In genomic region chr12:77715506-77715905, GRCm38 (mm10) we compare ENCODE assay signal across 20 mouse cellular contexts.
DNase-seq lines count a peak whose midpoint lies in the region; ATAC-seq and TF ChIP-seq lines count a peak whose summit lies in the region.
"Had no signal": no experiment of that assay in that cellular context is flagged by ENCODE, and none has a peak within 500 bp of the region (broad histone marks: within the 10 kb centered on the region; RNA-seq: fewer than 3 reads in every experiment).

No protein-coding gene starts in this region.

- H3K27me3 ChIP-seq in heart, adult 2 months (ENCODE audit: control insufficient read depth, insufficient read depth, low read length): no peaks in the 10 kb centered on the region
- H3K27me3 ChIP-seq in midbrain, embryonic 11.5 days (ENCODE audit: control insufficient read depth, insufficient read depth, low read length): no peaks in the 10 kb centered on the region
- no peaks in the 10 kb centered on the region for H3K27me3 ChIP-seq in midbrain, postnatal 0 days (ENCODE audit: insufficient read depth, low read length)
- no peaks in the 10 kb centered on the region for H3K27me3 ChIP-seq in midbrain, embryonic 13.5 days
- H3K27me3 ChIP-seq: embryonic facial prominence, embryonic 13.5 days; heart, embryonic 15.5 days had no signal

- H3K4me1 ChIP-seq in heart, adult 2 months (ENCODE audit: control insufficient read depth, insufficient read depth, low read length): no peaks in the 10 kb centered on the region
- H3K4me1 ChIP-seq in midbrain, embryonic 11.5 days (ENCODE audit: control insufficient read depth, insufficient read depth, low read length): peaks cover 8% of the 10 kb centered on the region; the same call in 1 of the 2 replicates
- no peaks in the 10 kb centered on the region for H3K4me1 ChIP-seq in midbrain, postnatal 0 days (ENCODE audit: insufficient read depth, low read length)
- peaks cover 18% of the 10 kb centered on the region for H3K4me1 ChIP-seq in midbrain, embryonic 13.5 days (replicated peaks)
- H3K4me1 ChIP-seq: embryonic facial prominence, embryonic 13.5 days; heart, embryonic 15.5 days had no signal

- intact Hi-C loops in heart, adult 2 months (cut with DNase I): no loop called here

- no peak for TF ChIP-seq EP300 in heart, adult 2 months (IDR thresholded peaks at IDR 0.05; ENCODE audit: insufficient read depth, low read depth, low read length)

- TF ChIP-seq CTCF in heart, adult 2 months (IDR thresholded peaks at IDR 0.05): no peak
- no peak for TF ChIP-seq CTCF in midbrain, postnatal 0 days (IDR thresholded peaks at IDR 0.05)

- no peak for ATAC-seq in midbrain, embryonic 11.5 days (ENCODE audit: low FRiP score)
- no peak for ATAC-seq in midbrain, postnatal 0 days (ENCODE audit: low FRiP score)
- no peak for ATAC-seq in midbrain, embryonic 13.5 days
- ATAC-seq: activated CD4-positive, CD25-positive, alpha-beta regulatory T cell, adult 4 months; Patski had no signal

- 71% methylated on average over 7 of the region's 7 CpGs for WGBS in heart, adult 2 months
- WGBS in midbrain, embryonic 11.5 days: 78% methylated on average over 7 of the region's 7 CpGs
- 73% methylated on average over 7 of the region's 7 CpGs for WGBS in midbrain, postnatal 0 days
- WGBS in midbrain, embryonic 13.5 days: 69% methylated on average over 7 of the region's 7 CpGs

- no peak for TF ChIP-seq POLR2A in heart, adult 2 months (IDR thresholded peaks at IDR 0.05; ENCODE audit: insufficient read depth, low read depth, low read length)

- no peak overlapping the region for H3K4me2 ChIP-seq in midbrain, embryonic 11.5 days
- H3K4me2 ChIP-seq in midbrain, postnatal 0 days (ENCODE audit: low read depth, low read length, poor library complexity, severe bottlenecking): no peak overlapping the region
- H3K4me2 ChIP-seq in midbrain, embryonic 13.5 days (replicated peaks): no peak overlapping the region
- H3K4me2 ChIP-seq: embryonic facial prominence, embryonic 13.5 days; heart, embryonic 11.5 days; heart, embryonic 15.5 days; hindbrain, embryonic 14.5 days had no signal

- peak; percentile 6 for DNase-seq in heart, adult 11 months
- no peak for DNase-seq in heart, adult 2 months
- no peak for DNase-seq in midbrain, embryonic 11.5 days (ENCODE audit: low spot score, missing footprints)
- DNase-seq in midbrain, postnatal 0 days (ENCODE audit: low spot score): no peak
- no peak for DNase-seq in Muller cell, postnatal 12 days (ENCODE audit: inconsistent ontology term)
- DNase-seq in layer of hippocampus, adult 9-11 months: no peak
- DNase-seq: adrenal gland, postnatal 14 days; cerebellum, adult 18-20 months; cerebellum, adult 9-11 months; cerebellum, postnatal 36 days; gastrocnemius, postnatal 36 days; heart, adult 18-20 months; heart, postnatal 14 days had no signal

- no peak overlapping the region for H3K27ac ChIP-seq in heart, adult 2 months
- peak overlapping the region; percentile 59 for H3K27ac ChIP-seq in midbrain, embryonic 11.5 days (ENCODE audit: low read depth, low read length)
- no peak overlapping the region for H3K27ac ChIP-seq in midbrain, postnatal 0 days (ENCODE audit: low read depth, low read length)
- H3K27ac ChIP-seq in midbrain, embryonic 13.5 days: peak overlapping the region; percentile 68; the same call in 1 of the 2 replicates
- H3K27ac ChIP-seq: embryonic facial prominence, embryonic 13.5 days; heart, embryonic 15.5 days; hindbrain, embryonic 14.5 days had no signal

- H3K79me2 ChIP-seq in heart, adult 2 months (replicated peaks; ENCODE audit: control insufficient read depth, insufficient read depth, low read length): no peaks in the 10 kb centered on the region

- no peaks in the 10 kb centered on the region for H3K9me3 ChIP-seq in midbrain, embryonic 11.5 days (ENCODE audit: control insufficient read depth, low read length)
- no peaks in the 10 kb centered on the region for H3K9me3 ChIP-seq in midbrain, postnatal 0 days (ENCODE audit: low read length)
- no peaks in the 10 kb centered on the region for H3K9me3 ChIP-seq in midbrain, embryonic 13.5 days
- H3K9me3 ChIP-seq: embryonic facial prominence, embryonic 13.5 days; heart, embryonic 15.5 days had no signal

- H3K9ac ChIP-seq in heart, adult 2 months (ENCODE audit: low read depth, low read length): no peak overlapping the region
- no peak overlapping the region for H3K9ac ChIP-seq in midbrain, embryonic 11.5 days (ENCODE audit: low read length)
- no peak overlapping the region for H3K9ac ChIP-seq in midbrain, postnatal 0 days (replicated peaks; ENCODE audit: low read length, poor library complexity, severe bottlenecking)
- no peak overlapping the region for H3K9ac ChIP-seq in midbrain, embryonic 13.5 days (replicated peaks)
- H3K9ac ChIP-seq: embryonic facial prominence, embryonic 13.5 days; heart, embryonic 15.5 days; hindbrain, embryonic 14.5 days had no signal

- no peak overlapping the region for H3K4me3 ChIP-seq in heart, adult 2 months
- H3K4me3 ChIP-seq in midbrain, embryonic 11.5 days (ENCODE audit: low read depth, low read length): no peak overlapping the region
- H3K4me3 ChIP-seq in midbrain, postnatal 0 days (ENCODE audit: low read depth, low read length): no peak overlapping the region
- H3K4me3 ChIP-seq in midbrain, embryonic 13.5 days (replicated peaks): no peak overlapping the region
- H3K4me3 ChIP-seq: embryonic facial prominence, embryonic 13.5 days; heart, embryonic 15.5 days had no signal

- no peaks in the 10 kb centered on the region for H3K36me3 ChIP-seq in heart, adult 2 months (ENCODE audit: control insufficient read depth, insufficient read depth, low read length)
- no peaks in the 10 kb centered on the region for H3K36me3 ChIP-seq in midbrain, embryonic 11.5 days (ENCODE audit: control insufficient read depth, insufficient read depth, low read length)
- H3K36me3 ChIP-seq in midbrain, postnatal 0 days (ENCODE audit: insufficient read depth, low read length): no peaks in the 10 kb centered on the region
- H3K36me3 ChIP-seq in midbrain, embryonic 13.5 days: no peaks in the 10 kb centered on the region
- H3K36me3 ChIP-seq: embryonic facial prominence, embryonic 13.5 days; heart, embryonic 15.5 days had no signal

Comparison
In these comparisons a context has a peak if more than half of its experiments do, and no peak if none do; other contexts are left out.
1. H3K27ac ChIP-seq: peak in midbrain, embryonic 11.5 days (single experiment) and midbrain, embryonic 13.5 days (single experiment); none in heart, adult 2 months (single experiment) and midbrain, postnatal 0 days (single experiment).